Mouse (Mus musculus) layer of hippocampus, adult 6 months (tissue): ENCODE data around the gene Spock3. TPM values are rescaled to one million over a fixed set of nuclear protein-coding genes. Genes with fewer than 3 reads are reported as not detected.

Experiments used
- long read RNA-seq, 2 experiments: library from polyadenylated mRNA; unstranded; transcript quantifications; one replicate each; pipeline ENCODE4 v2.0.0; 2019 to 2020
- polyA plus RNA-seq: library from polyadenylated mRNA; unstranded; fragments of <200 nt; fragmentation: Nextera tagmentation; gene quantifications from 2 replicates; pipeline ENCODE4 v1.2.3, GENCODE M21; 2021

The Spock3 gene
- polyA plus RNA-seq = 63.4 and 63.6 TPM in 2 replicates
- long read RNA-seq, experiment 1, partial matches to known transcripts = 25 of 51 reads
- long read RNA-seq, experiment 1, other reads (novel, unspliced or antisense) = 26 of 51 reads
- long read RNA-seq, experiment 2, transcript Spock3-202 (11 exons, 3,066 nt) = major isoform, 5 of 111 reads
- long read RNA-seq, experiment 2, partial matches to known transcripts = 11 of 111 reads
- long read RNA-seq, experiment 2, other reads (novel, unspliced or antisense) = 95 of 111 reads

DNA sequence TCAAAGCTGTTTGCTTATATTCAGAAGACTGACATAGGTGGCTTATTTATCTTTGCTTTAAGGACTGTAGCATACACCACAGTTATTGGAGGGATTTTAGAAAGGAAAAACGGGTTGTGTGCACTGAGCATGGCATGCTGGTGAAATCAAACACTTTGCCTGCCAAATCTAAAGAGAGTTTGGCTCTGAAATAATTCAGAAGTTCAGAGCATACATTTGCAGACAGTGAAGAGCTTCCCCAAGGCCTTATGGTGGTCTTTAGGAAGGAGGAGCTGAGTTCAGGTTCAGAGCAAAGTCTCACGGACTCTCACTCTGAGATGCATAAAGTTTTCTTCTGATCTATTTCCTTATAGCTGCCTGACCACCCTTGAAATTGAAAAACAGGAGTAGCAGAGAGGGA is at the start of gene Spock3:
Gene Spock3, plus strand, starts transcription at position 301 of the 400 bp plus-strand sequence.

